Mouse (Mus musculus) liver, postnatal 0 days (tissue): ENCODE results near the gene Pakap.

Experiments used
- CTCF ChIP-seq: sonication (generic); IDR thresholded peaks from 2 replicates; pipeline ENCODE4 v1.5.1; 2016; ENCODE audit warnings: antibody characterized with exemption, low read depth
- EP300 ChIP-seq: IDR thresholded peaks from 2 replicates; pipeline ENCODE4 v1.6.1; 2016; ENCODE audit warnings: antibody characterized with exemption, low read depth, mild to moderate bottlenecking

DNA sequence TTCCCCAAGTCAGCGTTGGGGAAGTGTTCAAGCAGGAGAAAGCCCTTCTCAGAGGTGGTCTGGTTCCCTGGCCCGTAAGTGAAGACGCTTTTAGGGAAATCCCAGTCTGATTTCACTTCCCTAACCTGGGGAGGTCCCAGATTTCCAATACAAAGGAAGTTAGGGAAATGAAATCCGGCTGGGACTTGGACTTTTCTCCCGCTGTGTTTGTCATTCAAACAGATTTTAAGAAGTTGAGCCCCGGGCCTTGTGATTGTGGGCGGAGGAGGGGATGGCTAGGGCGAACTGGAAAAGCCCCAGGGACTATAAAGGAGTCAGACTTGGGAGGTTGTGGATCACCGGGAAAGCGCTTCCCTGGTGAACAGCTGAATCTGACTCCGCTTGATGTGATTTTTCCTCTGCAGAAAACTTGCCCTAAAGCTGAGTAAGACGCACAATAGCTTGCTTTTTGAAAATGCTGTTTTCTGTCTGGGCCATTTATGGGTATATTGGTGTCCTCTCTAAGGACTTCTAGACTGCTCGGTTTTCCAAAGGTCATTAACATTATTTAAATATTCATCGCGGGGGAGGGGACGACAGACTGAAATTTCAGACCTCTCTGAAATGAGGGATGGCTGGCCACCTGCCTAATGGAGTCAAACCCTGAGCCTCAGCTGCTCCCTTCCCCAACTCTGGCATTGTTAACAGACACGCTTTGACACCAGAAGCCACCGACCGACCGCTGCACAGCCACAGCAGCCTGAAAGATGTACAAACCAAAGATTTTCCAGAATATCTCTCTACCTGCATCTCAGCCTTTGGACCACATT lies 213.1 kb downstream of the Pakap start:
- TF ChIP-seq CTCF (no peak), EP300 (no peak)
